Mouse (Mus musculus): ENCODE data around the gene Chid1.

GRCm38 (mm10) chr7:141471236-141471635, 68.4 kb downstream of the Chid1 start:
- TF ChIP-seq CTCF (IDR thresholded peaks at IDR 0.05; ENCODE audit: low read depth, low read length) (no peak), GATA1 (IDR thresholded peaks at IDR 0.05; ENCODE audit: borderline replicate concordance, low read length) (no peak)

Measured in G1E (cell line).